Mouse (Mus musculus) forebrain, embryonic 16.5 days (tissue): ENCODE measurements around the gene Cdc42ep5. TPM values are rescaled to one million over a fixed set of nuclear protein-coding genes. Genes with fewer than 3 reads are reported as not detected.
"Not testable (repeated sequence)": the region's sequence is repeated elsewhere in the genome, so short reads cannot be mapped to it uniquely, and the experiment has no call there.

Experiments
- ATAC-seq: fragments of 200-750 bp; cut with Nextera tagmentation; 2 replicates; pipeline ENCODE4 v1.8.0; 2017; ENCODE audit warnings: mild to moderate bottlenecking, moderate library complexity
- H3K27ac ChIP-seq: fragments of 300-500 bp; sonication (generic); 2 replicates; pipeline ENCODE4 v1.5.1; 2014; ENCODE audit warnings: low read length, control low read depth
- H3K27me3 ChIP-seq: fragments of 300-500 bp; sonication (generic); replicated peaks from 2 replicates; pipeline ENCODE4 v1.6.1; 2014; ENCODE audit warnings: low read length; ENCODE audit not compliant: control insufficient read depth, insufficient read depth
- H3K36me3 ChIP-seq: fragments of 300-500 bp; sonication (generic); 2 replicates; pipeline ENCODE4 v1.6.1; 2014; ENCODE audit not compliant: control insufficient read depth, insufficient read depth
- H3K4me1 ChIP-seq: fragments of 300-500 bp; sonication (generic); replicated peaks from 2 replicates; pipeline ENCODE4 v1.6.1; 2014; ENCODE audit warnings: low read length; ENCODE audit not compliant: control insufficient read depth, insufficient read depth
- H3K4me2 ChIP-seq: fragments of 300-500 bp; sonication (generic); 2 replicates; pipeline ENCODE4 v1.6.1; 2014; ENCODE audit warnings: mild to moderate bottlenecking, low read length, control low read depth
- H3K4me3 ChIP-seq: fragments of 300-500 bp; sonication (generic); replicated peaks from 2 replicates; pipeline ENCODE4 v1.5.1; 2014; ENCODE audit warnings: mild to moderate bottlenecking, low read length, control low read depth
- H3K9ac ChIP-seq: fragments of 300-500 bp; sonication (generic); replicated peaks from 2 replicates; pipeline ENCODE4 v1.6.1; 2014; ENCODE audit warnings: low read depth, low read length, control low read depth
- H3K9me3 ChIP-seq: fragments of 300-500 bp; sonication (generic); 2 replicates; pipeline ENCODE4 v1.6.1; 2016; ENCODE audit warnings: low read length; ENCODE audit not compliant: control insufficient read depth
- WGBS: fragments of 180-500 bp; shearing (Covaris S2); extraction: QIAGEN DNeasy Blood & Tissue Kit; methylation state at CpG from one replicate; pipeline ENCODE4 v1.1.7; 2014; 5-methylcytosine and 5-hydroxymethylcytosine counted together
- polyA plus RNA-seq: library from polyadenylated mRNA; unstranded; fragments of >200 nt; fragmentation: Nextera tagmentation; extraction: Ambion mirVana; gene quantifications from 2 replicates; pipeline ENCODE4 v1.2.1, GENCODE M21; 2015

Cdc42ep5 gene
- polyA plus RNA-seq, result 3.4 and 3.8 TPM in 2 replicates

DNA sequence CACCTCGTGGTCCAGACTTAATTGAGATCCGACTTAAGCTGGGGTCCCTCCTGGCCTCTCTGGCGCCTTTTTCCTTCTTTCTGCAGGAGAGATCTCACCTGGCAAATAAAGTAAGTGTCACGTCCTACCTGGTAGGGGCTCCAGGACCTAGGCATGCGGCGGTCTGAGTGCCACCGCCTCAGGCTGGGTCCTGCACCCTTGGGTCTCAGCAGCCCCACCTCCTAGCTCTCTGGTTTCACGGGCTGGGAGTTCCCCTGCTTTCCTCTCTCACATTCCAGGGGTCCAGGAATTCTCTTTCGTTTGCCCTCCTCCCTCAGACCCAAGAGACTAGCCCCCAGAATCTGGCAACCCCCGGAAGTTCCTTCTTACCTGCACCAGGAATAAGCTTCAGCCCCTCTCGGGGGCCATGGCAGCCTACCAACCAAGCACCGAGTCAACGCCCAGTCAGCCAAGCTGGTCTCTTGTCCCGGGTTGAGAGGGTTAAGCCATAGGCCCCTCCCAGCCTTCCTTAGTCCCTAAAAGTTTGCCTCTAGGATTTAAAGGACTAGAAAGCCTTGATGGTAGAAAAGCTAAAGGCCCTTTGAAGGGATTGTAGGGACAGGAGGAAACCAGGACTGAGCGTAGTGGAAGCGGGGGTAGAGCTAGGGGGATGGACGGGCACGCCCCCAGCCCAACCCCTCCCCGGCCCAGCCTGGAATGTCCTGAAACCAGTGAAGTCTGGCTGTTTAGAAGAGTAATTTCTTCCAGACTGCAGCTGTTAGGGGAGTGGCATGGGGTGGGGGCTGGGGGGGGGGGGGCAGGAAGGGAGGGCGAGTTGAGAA, at the start of gene Cdc42ep5:
TSS of gene Cdc42ep5 (minus strand) at position 771 of the 821 bp plus-strand sequence.
- Histone ChIP-seq H3K4me3 (peak within 1 kb of the TSS; percentile 30), H3K9ac (peak within 1 kb of the TSS; percentile 29), H3K4me1 (peaks cover 4% of the 10 kb centered on the region; the same call in 1 of the 2 replicates), H3K27ac (no peak within 1 kb of the TSS), H3K36me3 (no peaks in the 10 kb centered on the region), H3K9me3 (no peaks in the 10 kb centered on the region), H3K4me2 (peak within 1 kb of the TSS; percentile 52), H3K27me3 (no peaks in the 10 kb centered on the region)
- ATAC-seq, result peak; percentile 68; the same call in 1 of the 2 replicates
- 1% methylated on average over 19 of the region's 20 CpGs for WGBS

DNA sequence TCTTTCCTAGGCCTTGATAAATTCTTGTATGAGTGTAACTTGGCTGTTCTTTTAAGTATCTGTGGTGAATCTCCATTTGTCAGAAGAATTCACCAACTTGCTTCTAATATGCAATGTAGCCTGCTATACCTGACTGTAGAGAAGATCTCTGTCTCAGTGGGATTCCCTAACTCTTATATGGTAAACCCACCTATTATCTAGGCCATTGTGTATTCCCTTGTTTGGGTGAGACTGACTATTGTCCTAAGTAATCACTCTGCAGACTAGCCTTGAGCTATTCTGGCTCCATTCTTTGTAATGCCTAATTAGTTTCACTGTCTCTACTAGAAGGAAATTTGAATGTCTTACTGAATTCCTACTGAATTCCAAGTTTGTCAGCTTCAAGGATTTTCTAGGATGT, 48.8 kb upstream of the Cdc42ep5 start:
- ATAC-seq, result not testable (repeated sequence)

DNA sequence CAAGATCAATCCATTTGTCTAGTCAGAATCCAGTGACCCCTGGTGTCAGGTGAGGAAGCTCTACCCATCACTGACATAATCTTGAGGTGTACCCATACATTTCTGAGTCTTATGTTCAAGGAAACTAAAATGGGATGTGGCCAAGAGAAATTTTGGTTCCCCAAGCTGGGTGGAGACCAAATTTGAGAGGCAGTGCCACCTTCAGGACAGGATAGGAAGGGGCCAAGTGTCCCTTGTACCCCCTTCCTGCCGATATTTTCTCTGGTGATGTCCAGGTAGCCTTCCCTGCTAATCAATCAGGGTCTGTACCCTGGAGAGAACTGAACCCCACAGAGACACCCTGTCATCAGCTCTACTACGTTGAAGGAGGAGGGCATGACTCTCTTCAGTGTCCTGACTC, 44.0 kb upstream of the Cdc42ep5 start:
- H3K27me3 ChIP-seq, result no peaks in the 10 kb centered on the region
- H3K4me3 ChIP-seq, result no peak overlapping the region
- no peak overlapping the region for H3K9ac ChIP-seq
- H3K36me3 ChIP-seq, result no peaks in the 10 kb centered on the region
- no peak overlapping the region for H3K27ac ChIP-seq
- no peaks in the 10 kb centered on the region for H3K4me1 ChIP-seq
- WGBS, result 31% methylated on average over 2 of the region's 2 CpGs
- ATAC-seq, result no peak
- H3K9me3 ChIP-seq, result no peaks in the 10 kb centered on the region
- no peak overlapping the region for H3K4me2 ChIP-seq

More for the DNA sequence above, 48.8 kb upstream of the Cdc42ep5 start:
- H3K36me3 ChIP-seq, H3K4me1 ChIP-seq, H3K4me3 ChIP-seq, H3K27ac ChIP-seq, H3K27me3 ChIP-seq, H3K9me3 ChIP-seq, H3K4me2 ChIP-seq, H3K9ac ChIP-seq: not testable (repeated sequence)

GRCm38 (mm10) chr7:4207126-4207525, 42.5 kb upstream of the Cdc42ep5 start:
- H3K36me3 ChIP-seq, result no peaks in the 10 kb centered on the region
- no peak overlapping the region for H3K4me3 ChIP-seq
- no peak overlapping the region for H3K4me2 ChIP-seq
- H3K9me3 ChIP-seq, result no peaks in the 10 kb centered on the region
- 81% methylated on average over 1 of the region's 1 CpGs for WGBS
- ATAC-seq, result no peak
- no peak overlapping the region for H3K27ac ChIP-seq
- H3K27me3 ChIP-seq, result no peaks in the 10 kb centered on the region
- no peak overlapping the region for H3K9ac ChIP-seq
- H3K4me1 ChIP-seq, result no peaks in the 10 kb centered on the region

DNA sequence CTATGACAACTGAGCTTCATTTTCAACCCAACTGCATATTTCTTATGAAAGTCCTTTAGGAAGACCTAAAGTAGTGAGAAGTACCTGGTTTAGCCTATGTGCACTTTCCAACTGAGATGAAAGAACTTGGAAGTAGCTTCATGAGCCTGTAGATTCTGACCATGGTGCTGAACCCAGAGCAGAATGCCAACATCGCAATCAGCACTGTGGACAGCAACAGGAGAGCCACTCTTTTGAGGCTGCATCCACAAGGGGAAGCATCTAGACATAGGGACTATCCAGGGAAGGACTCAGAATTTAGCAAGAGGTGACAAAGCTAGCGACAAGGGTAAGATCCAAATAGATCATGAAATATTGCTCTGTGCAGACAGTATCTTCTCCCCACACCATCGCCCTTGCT, 13.8 kb upstream of the Cdc42ep5 start:
- H3K27ac ChIP-seq, result no peak overlapping the region
- no peaks in the 10 kb centered on the region for H3K4me1 ChIP-seq
- H3K4me3 ChIP-seq, result no peak overlapping the region
- no peak overlapping the region for H3K9ac ChIP-seq
- 58% methylated on average over 3 of the region's 3 CpGs for WGBS
- H3K4me2 ChIP-seq, result no peak overlapping the region
- no peaks in the 10 kb centered on the region for H3K36me3 ChIP-seq
- no peak for ATAC-seq
- H3K9me3 ChIP-seq, result no peaks in the 10 kb centered on the region
- H3K27me3 ChIP-seq, result no peaks in the 10 kb centered on the region; the same call in 1 of the 2 replicates

- Histone ChIP-seq H3K9ac (no peak overlapping the region), H3K4me3 (no peak overlapping the region), H3K27me3 (no peaks in the 10 kb centered on the region), H3K36me3 (no peaks in the 10 kb centered on the region), H3K27ac (no peak overlapping the region), H3K4me1 (no peaks in the 10 kb centered on the region), H3K4me2 (no peak overlapping the region), H3K9me3 (no peaks in the 10 kb centered on the region)
- ATAC-seq, result no peak
- WGBS, result 89% methylated on average over 6 of the region's 6 CpGs
These were observed 5.7 kb upstream of the Cdc42ep5 start for GRCm38 (mm10) chr7:4170193-4170938.

DNA sequence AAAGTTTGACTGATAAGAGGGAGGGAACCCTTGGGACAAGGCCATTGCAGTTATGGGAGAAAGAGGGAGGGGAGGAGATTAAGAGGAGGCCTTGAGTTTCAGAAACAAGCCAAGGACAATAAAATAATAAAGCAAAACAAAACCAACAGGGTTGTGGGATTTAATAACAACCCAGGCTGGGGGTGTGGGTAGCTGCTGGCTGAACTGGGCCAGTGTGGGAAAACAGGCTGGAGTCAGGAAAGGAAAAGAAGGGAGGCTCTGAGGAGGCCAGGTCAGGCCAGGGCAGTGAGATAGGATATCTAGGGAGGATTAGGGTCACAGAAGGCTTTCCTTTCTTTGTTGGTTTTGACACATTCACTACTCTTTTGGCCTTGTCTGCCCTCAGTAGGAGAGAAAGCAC, 2.4 kb upstream of the Cdc42ep5 start:
- no peak overlapping the region for H3K4me3 ChIP-seq
- ATAC-seq, result no peak
- H3K27me3 ChIP-seq, result no peaks in the 10 kb centered on the region
- no peaks in the 10 kb centered on the region for H3K9me3 ChIP-seq
- H3K36me3 ChIP-seq, result no peaks in the 10 kb centered on the region
- H3K4me2 ChIP-seq, result no peak overlapping the region
- H3K4me1 ChIP-seq, result peaks cover 4% of the 10 kb centered on the region; the same call in 1 of the 2 replicates
- H3K9ac ChIP-seq, result no peak overlapping the region
- no peak overlapping the region for H3K27ac ChIP-seq

GRCm38 (mm10) chr7:4165286-4165685, 626 bp upstream of the Cdc42ep5 start:
- no peak overlapping the region for H3K9ac ChIP-seq
- no peaks in the 10 kb centered on the region for H3K9me3 ChIP-seq
- no peak overlapping the region for H3K4me3 ChIP-seq
- WGBS, result 27% methylated on average over 3 of the region's 3 CpGs
- H3K36me3 ChIP-seq, result no peaks in the 10 kb centered on the region
- H3K4me2 ChIP-seq, result no peak overlapping the region
- peaks cover 4% of the 10 kb centered on the region; the same call in 1 of the 2 replicates for H3K4me1 ChIP-seq
- H3K27ac ChIP-seq, result no peak overlapping the region
- ATAC-seq, result no peak
- H3K27me3 ChIP-seq, result no peaks in the 10 kb centered on the region

- 3% methylated on average over 11 of the region's 11 CpGs for WGBS
- Histone ChIP-seq H3K4me2 (peak overlapping the region; percentile 52), H3K36me3 (no peaks in the 10 kb centered on the region), H3K9me3 (no peaks in the 10 kb centered on the region), H3K4me3 (peak overlapping the region; percentile 30), H3K27me3 (no peaks in the 10 kb centered on the region), H3K27ac (no peak overlapping the region), H3K9ac (peak overlapping the region; percentile 29), H3K4me1 (peaks cover 4% of the 10 kb centered on the region; the same call in 1 of the 2 replicates)
- ATAC-seq, result no peak
These were observed 1.0 kb downstream of the Cdc42ep5 start for GRCm38 (mm10) chr7:4163571-4164072.
